Mouse (Mus musculus) CH12.LX (cell line): ENCODE measurements around the gene Insm1. TPM values are rescaled to one million over a fixed set of nuclear protein-coding genes. Genes with fewer than 3 reads are reported as not detected.

Experiments
- DNase-seq: peaks from one replicate; pipeline ENCODE4 v3.0.0-alpha.2; 2013; ENCODE audit errors: extremely low read depth
- H3K27ac ChIP-seq: 2 replicates; pipeline ENCODE4 v1.5.1; 2012; ENCODE audit warnings: low read depth, mild to moderate bottlenecking, control low read depth, moderate library complexity; ENCODE audit not compliant: insufficient read depth
- H3K27me3 ChIP-seq: replicated peaks from 2 replicates; pipeline ENCODE3; 2012; ENCODE audit warnings: inconsistent platforms
- H3K36me3 ChIP-seq, 2 experiments: replicated peaks in 1 of 2; 2 replicates each; pipeline versions ENCODE3 to v1.6.1; 2012; ENCODE audit warnings: inconsistent platforms in 1 of 2, low read length in 1 of 2, mild to moderate bottlenecking in 1 of 2, mixed read lengths in 1 of 2, moderate library complexity in 1 of 2; ENCODE audit not compliant: control insufficient read depth in 1 of 2, insufficient read depth in 1 of 2
- H3K4me1 ChIP-seq, 2 experiments: 2 replicates each; pipeline ENCODE4 v1.6.1; 2012; ENCODE audit warnings: inconsistent platforms in 1 of 2, moderate library complexity in 1 of 2; ENCODE audit not compliant: insufficient read depth in 2 of 2, control insufficient read depth in 1 of 2
- H3K4me2 ChIP-seq: 2 replicates; pipeline ENCODE4 v1.6.1; 2012; ENCODE audit warnings: low read depth, mild to moderate bottlenecking, control low read depth; ENCODE audit not compliant: poor library complexity, insufficient read depth, severe bottlenecking
- H3K4me3 ChIP-seq, 3 experiments: fragments of 150-350 bp in 1 of 3; sonication (generic) in 1 of 3; replicated peaks in 1 of 3; 2 replicates each; pipeline versions ENCODE3 to v1.5.1; 2011 to 2012; ENCODE audit warnings: low read depth in 2 of 3, low read length in 2 of 3, mild to moderate bottlenecking in 2 of 3, moderate library complexity in 2 of 3, control low read depth in 1 of 3, improper control_type of control experiment in 1 of 3, inconsistent platforms in 1 of 3, mixed read lengths in 1 of 3; ENCODE audit not compliant: poor library complexity in 1 of 3
- H3K79me2 ChIP-seq: replicated peaks from 2 replicates; pipeline ENCODE4 v1.6.1; 2012; ENCODE audit warnings: mild to moderate bottlenecking, moderate library complexity; ENCODE audit not compliant: control insufficient read depth, poor library complexity, insufficient read depth, severe bottlenecking; ENCODE audit errors: extremely low read depth
- H3K9ac ChIP-seq: 2 replicates; pipeline ENCODE4 v1.6.1; 2012; ENCODE audit warnings: low read depth, mild to moderate bottlenecking, control low read depth, moderate library complexity; ENCODE audit not compliant: insufficient read depth
- H3K9me3 ChIP-seq: replicated peaks from 2 replicates; pipeline ENCODE3; 2012; ENCODE audit warnings: low read length, inconsistent platforms, mixed read lengths
- BHLHE40 ChIP-seq: IDR thresholded peaks from 2 replicates; pipeline ENCODE4 v1.6.1; 2011; ENCODE audit warnings: mild to moderate bottlenecking, low read depth, low read length, improper control_type of control experiment
- CHD1 ChIP-seq: IDR thresholded peaks from 2 replicates; pipeline ENCODE4 v1.6.1; 2012; ENCODE audit warnings: low read depth, low read length, improper control_type of control experiment, inconsistent platforms
- CHD2 ChIP-seq: IDR thresholded peaks from 2 replicates; pipeline ENCODE4 v1.6.1; 2011; ENCODE audit warnings: low read length, improper control_type of control experiment
- CTCF ChIP-seq, 2 experiments: IDR thresholded peaks in 1 of 2; conservative IDR thresholded peaks in 1 of 2; 2 replicates each; pipeline ENCODE4 v1.5.1; 2011 to 2012; ENCODE audit warnings: low read depth in 2 of 2, low read length in 2 of 2, improper control_type of control experiment in 1 of 2, inconsistent platforms in 1 of 2, mild to moderate bottlenecking in 1 of 2, moderate library complexity in 1 of 2
- E2F4 ChIP-seq: IDR thresholded peaks from 2 replicates; pipeline ENCODE4 v1.6.1; 2011; ENCODE audit warnings: low read depth, low read length, improper control_type of control experiment; ENCODE audit not compliant: insufficient replicate concordance
- EP300 ChIP-seq: IDR thresholded peaks from 2 replicates; pipeline ENCODE4 v1.6.1; 2011; ENCODE audit warnings: low read length, improper control_type of control experiment
- GABPA ChIP-seq: IDR thresholded peaks from 2 replicates; pipeline ENCODE4 v1.6.1; 2012; ENCODE audit warnings: low read depth, low read length, improper control_type of control experiment, inconsistent platforms; ENCODE audit not compliant: insufficient replicate concordance
- HCFC1 ChIP-seq: IDR thresholded peaks from 2 replicates; pipeline ENCODE4 v1.6.1; 2012; ENCODE audit warnings: low read depth, mild to moderate bottlenecking, inconsistent platforms, low read length, improper control_type of control experiment
- IRF4 ChIP-seq: IDR thresholded peaks from 2 replicates; pipeline ENCODE4 v1.6.1; 2014; ENCODE audit warnings: low read depth, mild to moderate bottlenecking, inconsistent platforms, low read length, improper control_type of control experiment
- JUN ChIP-seq: IDR thresholded peaks from 2 replicates; pipeline ENCODE4 v1.6.1; 2011; ENCODE audit warnings: low read depth, mild to moderate bottlenecking, low read length, improper control_type of control experiment, moderate library complexity; ENCODE audit not compliant: insufficient read depth
- KAT2A ChIP-seq: IDR thresholded peaks from 2 replicates; pipeline ENCODE4 v1.6.1; 2012; ENCODE audit warnings: low read length, improper control_type of control experiment, inconsistent platforms; ENCODE audit not compliant: insufficient replicate concordance
- MAFK ChIP-seq: IDR thresholded peaks from 2 replicates; pipeline ENCODE4 v1.6.1; 2011; ENCODE audit warnings: low read length, improper control_type of control experiment; ENCODE audit not compliant: insufficient replicate concordance
- MAX ChIP-seq: IDR thresholded peaks from 2 replicates; pipeline ENCODE4 v1.6.1; 2011; ENCODE audit warnings: low read length, improper control_type of control experiment
- MAZ ChIP-seq: IDR thresholded peaks from 2 replicates; pipeline ENCODE4 v1.6.1; 2012; ENCODE audit warnings: low read depth, mild to moderate bottlenecking, inconsistent platforms, low read length, improper control_type of control experiment, moderate library complexity
- MXI1 ChIP-seq: IDR thresholded peaks from 2 replicates; pipeline ENCODE4 v1.6.1; 2011; ENCODE audit warnings: mild to moderate bottlenecking, low read depth, low read length, improper control_type of control experiment
- MYC ChIP-seq: IDR thresholded peaks from 2 replicates; pipeline ENCODE4 v1.6.1; 2011; ENCODE audit warnings: low read depth, mild to moderate bottlenecking, improper control_type of control experiment, low read length
- NELFE ChIP-seq: IDR thresholded peaks from 2 replicates; pipeline ENCODE4 v1.6.1; 2011; ENCODE audit warnings: low read depth, low read length, improper control_type of control experiment
- NRF1 ChIP-seq: IDR thresholded peaks from 2 replicates; pipeline ENCODE4 v1.6.1; 2014; ENCODE audit warnings: low read depth, mild to moderate bottlenecking, inconsistent platforms, low read length, improper control_type of control experiment, moderate library complexity
- PAX5 ChIP-seq: IDR thresholded peaks from 2 replicates; pipeline ENCODE4 v1.6.1; 2012; ENCODE audit warnings: low read length, inconsistent platforms, mixed read lengths
- POLR2A ChIP-seq: IDR thresholded peaks from 2 replicates; pipeline ENCODE4 v1.6.1; 2011; ENCODE audit warnings: low read depth, mild to moderate bottlenecking, improper control_type of control experiment, low read length
- POLR2AphosphoS2 ChIP-seq: IDR thresholded peaks from 2 replicates; pipeline ENCODE4 v1.6.1; 2011; ENCODE audit warnings: low read depth, low read length, improper control_type of control experiment
- RAD21 ChIP-seq: IDR thresholded peaks from 2 replicates; pipeline ENCODE4 v1.6.1; 2011; ENCODE audit warnings: low read depth, mild to moderate bottlenecking, low read length, improper control_type of control experiment, moderate library complexity
- RCOR1 ChIP-seq: conservative IDR thresholded peaks from 2 replicates; pipeline ENCODE4 v1.6.1; 2012; ENCODE audit warnings: low read depth, mild to moderate bottlenecking, inconsistent platforms, low read length, improper control_type of control experiment
- SIN3A ChIP-seq: IDR thresholded peaks from 2 replicates; pipeline ENCODE4 v1.6.1; 2012; ENCODE audit warnings: low read length, improper control_type of control experiment, inconsistent platforms
- SMC3 ChIP-seq: IDR thresholded peaks from 2 replicates; pipeline ENCODE4 v1.6.1; 2011; ENCODE audit warnings: low read depth, low read length, improper control_type of control experiment
- TBP ChIP-seq: conservative IDR thresholded peaks from 2 replicates; pipeline ENCODE4 v1.6.1; 2011; ENCODE audit warnings: low read depth, low read length, improper control_type of control experiment
- TCF12 ChIP-seq: IDR thresholded peaks from 2 replicates; pipeline ENCODE4 v1.6.1; 2014; ENCODE audit warnings: low read depth, mild to moderate bottlenecking, inconsistent platforms, low read length, improper control_type of control experiment
- UBTF ChIP-seq: IDR thresholded peaks from 2 replicates; pipeline ENCODE4 v1.6.1; 2012; ENCODE audit warnings: low read depth, mild to moderate bottlenecking, inconsistent platforms, low read length, improper control_type of control experiment, moderate library complexity
- USF1 ChIP-seq: IDR thresholded peaks from 2 replicates; pipeline ENCODE4 v1.6.1; 2014; ENCODE audit warnings: low read depth, mild to moderate bottlenecking, inconsistent platforms, low read length, improper control_type of control experiment
- USF2 ChIP-seq: conservative IDR thresholded peaks from 2 replicates; pipeline ENCODE4 v1.6.1; 2011; ENCODE audit warnings: low read depth, low read length, improper control_type of control experiment
- ZKSCAN1 ChIP-seq: IDR thresholded peaks from 2 replicates; pipeline ENCODE4 v1.6.1; 2012; ENCODE audit warnings: low read depth, inconsistent platforms, low read length, improper control_type of control experiment, borderline replicate concordance
- ZMIZ1 ChIP-seq: IDR thresholded peaks from 2 replicates; pipeline ENCODE4 v1.6.1; 2012; ENCODE audit warnings: low read depth, mild to moderate bottlenecking, inconsistent platforms, low read length, improper control_type of control experiment
- ZNF384 ChIP-seq: IDR thresholded peaks from 2 replicates; pipeline ENCODE4 v1.6.1; 2012; ENCODE audit warnings: low read depth, low read length, improper control_type of control experiment, inconsistent platforms
- dilution Hi-C: fragments of 300-500 bp; cut with MboI; formaldehyde crosslinking; loops from 2 replicates; pipeline ENCODE4 v1.14.3; 2020; ENCODE audit warnings: low sequenced_read_pairs; ENCODE audit not compliant: extremely low pct_unique_long_range_greater_than_20kb, extremely low pct_ligation_motif_present
- in situ Hi-C: fragments of 300-500 bp; cut with MboI; formaldehyde crosslinking; loops from 3 replicates; pipeline ENCODE4 v1.14.3; 2019; ENCODE audit warnings: low sequenced_read_pairs, low pct_ligation_motif_present, low pct_unique_long_range_greater_than_20kb, mixed read lengths
- polyA plus RNA-seq: library from polyadenylated mRNA; unstranded; fragments of >175 nt; gene quantifications from 2 replicates; pipeline ENCODE4 v1.2.1, GENCODE M21; 2012; ENCODE audit warnings: low read depth; ENCODE audit not compliant: insufficient read length
- total RNA-seq, 2 experiments: library from RNA; depleted of rRNA; stranded (reverse); fragments of 300-350 nt in 1 of 2; fragments of >200 nt in 1 of 2; gene quantifications; 2 replicates each; pipeline ENCODE4 v1.2.3; 2012 to 2014

Gene Insm1
- total and polyA plus RNA-seq, 3 experiments, result not detected

DNA sequence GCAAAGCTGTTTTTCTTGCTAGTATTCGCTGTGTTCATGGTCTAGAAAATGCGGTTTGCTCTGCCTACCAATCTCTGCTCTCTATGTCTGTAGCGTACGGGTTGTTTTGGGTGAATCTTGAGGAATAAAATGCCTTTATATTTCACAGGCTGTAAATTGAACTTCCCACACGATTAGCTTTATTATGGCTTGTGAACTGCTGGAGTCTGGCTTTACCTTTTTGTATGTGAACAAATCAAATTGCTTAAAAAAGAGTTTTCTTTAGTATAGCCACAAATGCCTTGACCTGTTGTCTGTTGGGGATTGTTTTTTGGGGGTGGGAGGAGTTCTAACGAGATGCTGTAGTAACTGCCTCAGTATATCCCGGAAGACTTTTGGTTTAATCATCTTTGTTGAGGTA is 2.4 kb downstream of the Insm1 start:
- no peaks in the 10 kb centered on the region for H3K36me3 ChIP-seq
- no peak overlapping the region for H3K4me3 ChIP-seq
- H3K4me2 ChIP-seq, result no peak overlapping the region
- no peaks in the 10 kb centered on the region for H3K27me3 ChIP-seq
- H3K9ac ChIP-seq, result no peak overlapping the region
- peaks cover 35% of the 10 kb centered on the region for H3K9me3 ChIP-seq
- dilution Hi-C loops (no loop called here), in situ Hi-C loops (no loop called here)
- no peak for DNase-seq
- peaks cover 7 to 41% of the 10 kb centered on the region in 2 experiments for H3K4me1 ChIP-seq
- no peak for TF ChIP-seq USF2
- no peak for TF ChIP-seq UBTF
- no peak for TF ChIP-seq RCOR1
- no peak for TF ChIP-seq NRF1
- TF ChIP-seq ZKSCAN1, result no peak
- no peak for TF ChIP-seq POLR2A
- no peak for TF ChIP-seq CTCF (conservative IDR thresholded peaks at IDR 0.05 in 1 of 2, IDR thresholded peaks at IDR 0.05 in 1 of 2; ENCODE audit: low read depth in 2 of 2, low read length in 2 of 2)
- TF ChIP-seq MAFK, result no peak
- TF ChIP-seq POLR2AphosphoS2, result no peak
- no peak for TF ChIP-seq HCFC1
- TF ChIP-seq SIN3A, result no peak
- no peak for TF ChIP-seq KAT2A
- no peak for TF ChIP-seq CHD1
- H3K27ac ChIP-seq, result no peak overlapping the region
- no peaks in the 10 kb centered on the region for H3K79me2 ChIP-seq

DNA sequence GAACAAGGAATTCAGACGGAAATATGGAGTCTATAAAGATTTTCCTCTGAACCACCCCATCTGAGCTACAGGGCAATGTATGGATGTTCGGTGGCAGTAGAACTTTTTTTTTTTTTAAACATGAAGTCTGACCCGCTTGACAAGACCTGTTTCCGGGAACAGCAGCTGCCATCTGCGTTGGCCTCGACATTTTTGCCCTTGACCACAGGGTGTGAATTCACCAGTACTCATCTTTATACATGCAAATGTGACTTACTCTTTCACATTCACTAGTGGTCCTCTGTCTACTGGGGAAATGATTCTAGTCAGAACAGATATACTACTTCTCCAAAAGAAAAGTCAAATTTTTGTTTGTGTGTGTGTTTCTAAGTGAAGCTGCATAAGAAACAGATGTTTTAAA is 4.1 kb downstream of the Insm1 start:
- no peaks in the 10 kb centered on the region for H3K79me2 ChIP-seq
- no peaks in the 10 kb centered on the region for H3K27me3 ChIP-seq
- dilution Hi-C loops, result no loop called here
- TF ChIP-seq CTCF (conservative IDR thresholded peaks at IDR 0.05 in 1 of 2, IDR thresholded peaks at IDR 0.05 in 1 of 2; ENCODE audit: low read depth in 2 of 2, low read length in 2 of 2) (no peak), JUN (no peak; the same call in 1 of the 2 replicates), POLR2AphosphoS2 (no peak), MXI1 (peak; percentile 41), CHD1 (0 out of 2 replicates have a peak, but pooled peaks have one; percentile 38), NELFE (no peak), TCF12 (peak; percentile 65; the same call in 1 of the 2 replicates), NRF1 (0 out of 2 replicates have a peak, but pooled peaks have one; percentile 19), SMC3 (no peak), PAX5 (no peak), ZNF384 (peak; percentile 95), BHLHE40 (peak; percentile 55), TBP (no peak), POLR2A (no peak), ZKSCAN1 (no peak), IRF4 (peak; percentile 80; the same call in 1 of the 2 replicates), E2F4 (no peak), MYC (peak; percentile 72; the same call in 1 of the 2 replicates), HCFC1 (peak; percentile 45; the same call in 1 of the 2 replicates), ZMIZ1 (no peak), MAFK (0 out of 2 replicates have a peak, but pooled peaks have one; percentile 56), EP300 (peak; percentile 82), GABPA (no peak), USF1 (no peak), MAZ (no peak), MAX (peak; percentile 85), CHD2 (0 out of 2 replicates have a peak, but pooled peaks have one; percentile 35), RAD21 (no peak; the same call in 1 of the 2 replicates)

More for the DNA sequence above, 4.1 kb downstream of the Insm1 start:
- Histone ChIP-seq H3K4me1 (peaks cover 7 to 42% of the 10 kb centered on the region in 2 experiments), H3K9me3 (peaks cover 28% of the 10 kb centered on the region), H3K27ac (no peak overlapping the region), H3K9ac (peak overlapping the region; percentile 31; the same call in 1 of the 2 replicates), H3K4me2 (peak overlapping the region; percentile 87), H3K36me3 (no peaks in the 10 kb centered on the region), H3K4me3 (no peak overlapping the region)
- in situ Hi-C loops, result loop anchor here (25.0 kb wide), 1 partner anchor 264 kb away; no protein-coding TSS in a partner anchor
- peak; percentile 78 for DNase-seq
